Mouse (Mus musculus) C2C12 (cell line): ENCODE data around the gene Il1f10. TPM values are rescaled to one million over a fixed set of nuclear protein-coding genes. Genes with fewer than 3 reads are reported as not detected.

Experiments
- H3K27me3 ChIP-seq: one replicate; pipeline ENCODE4 v1.6.1; 2011; ENCODE audit not compliant: control insufficient read depth, insufficient read depth, insufficient read length
- H3K36me3 ChIP-seq: one replicate; pipeline ENCODE4 v1.6.1; 2011; ENCODE audit not compliant: control insufficient read depth, insufficient read depth
- H3K4me3 ChIP-seq: one replicate; pipeline ENCODE4 v1.5.1; 2011; ENCODE audit warnings: mild to moderate bottlenecking, control low read depth; ENCODE audit not compliant: poor library complexity, insufficient read depth, severe bottlenecking
- H3K79me2 ChIP-seq: one replicate; pipeline ENCODE4 v1.6.1; 2011; ENCODE audit not compliant: control insufficient read depth, insufficient read depth
- H3K79me3 ChIP-seq: one replicate; pipeline ENCODE4 v1.6.1; 2011; ENCODE audit warnings: low read depth, control low read depth
- H3ac ChIP-seq: one replicate; pipeline ENCODE3; 2011; ENCODE audit warnings: low read depth; ENCODE audit not compliant: control insufficient read depth, insufficient read length
- CEBPB ChIP-seq: IDR thresholded peaks from one replicate; pipeline ENCODE4 v1.6.1; 2011; ENCODE audit warnings: low read depth, mild to moderate bottlenecking, control low read depth, moderate library complexity
- CTCF ChIP-seq: IDR thresholded peaks from one replicate; pipeline ENCODE4 v1.5.1; 2011; ENCODE audit not compliant: control insufficient read depth, insufficient read depth, insufficient read length
- FOSL1 ChIP-seq: IDR thresholded peaks from one replicate; pipeline ENCODE4 v1.8.0; 2011; ENCODE audit warnings: mild to moderate bottlenecking, low read length; ENCODE audit not compliant: poor library complexity, insufficient read depth, severe bottlenecking
- MAX ChIP-seq: IDR thresholded peaks from one replicate; pipeline ENCODE4 v1.6.1; 2011; ENCODE audit warnings: mild to moderate bottlenecking, control low read depth
- MYOD1 ChIP-seq: IDR thresholded peaks from one replicate; pipeline ENCODE4 v1.6.1; 2011; ENCODE audit warnings: low read depth; ENCODE audit not compliant: control insufficient read depth, insufficient read length
- MYOG ChIP-seq: IDR thresholded peaks from one replicate; pipeline ENCODE4 v1.6.1; 2011; ENCODE audit not compliant: control insufficient read depth, insufficient read length; ENCODE audit errors: extremely low read depth
- USF1 ChIP-seq: IDR thresholded peaks from one replicate; pipeline ENCODE4 v1.6.1; 2011; ENCODE audit warnings: low read depth, mild to moderate bottlenecking, control low read depth, moderate library complexity
- polyA plus RNA-seq: library from polyadenylated mRNA; unstranded; fragments of >200 nt; fragmentation: generic; extraction: Trizol; gene quantifications from one replicate; pipeline ENCODE4 v1.2.1, GENCODE M21; 2012; ENCODE audit warnings: missing spikeins

The Il1f10 gene
- polyA plus RNA-seq, 1 experiment, result not detected

DNA sequence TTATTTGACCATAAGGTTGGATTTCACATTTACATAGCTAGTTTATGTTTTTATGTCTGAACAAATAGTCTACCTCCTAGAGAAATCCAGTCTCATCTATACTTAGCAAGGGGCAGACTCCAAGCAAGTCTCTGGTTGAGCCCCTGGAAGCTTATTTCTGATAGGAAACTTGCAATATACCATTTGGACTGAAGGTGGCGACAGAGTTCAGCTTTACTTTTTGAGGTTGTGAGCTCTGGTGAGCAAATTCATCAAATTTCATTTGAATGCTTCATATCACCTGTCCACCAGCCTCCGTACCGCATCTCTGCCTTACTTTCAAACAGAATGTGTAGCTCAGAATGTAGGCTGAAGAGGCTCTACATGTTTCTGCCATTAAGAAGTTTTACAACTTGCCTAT is 5.8 kb downstream of the Il1f10 start:
- no peaks in the 10 kb centered on the region for H3K36me3 ChIP-seq
- no peaks in the 10 kb centered on the region for H3K79me2 ChIP-seq
- no peaks in the 10 kb centered on the region for H3K79me3 ChIP-seq
- H3ac ChIP-seq, result no peak overlapping the region
- H3K4me3 ChIP-seq, result no peak overlapping the region
- no peaks in the 10 kb centered on the region for H3K27me3 ChIP-seq
- TF ChIP-seq CTCF (no peak), MAX (no peak), MYOG (no peak), USF1 (no peak), CEBPB (no peak), MYOD1 (no peak), FOSL1 (no peak)

DNA sequence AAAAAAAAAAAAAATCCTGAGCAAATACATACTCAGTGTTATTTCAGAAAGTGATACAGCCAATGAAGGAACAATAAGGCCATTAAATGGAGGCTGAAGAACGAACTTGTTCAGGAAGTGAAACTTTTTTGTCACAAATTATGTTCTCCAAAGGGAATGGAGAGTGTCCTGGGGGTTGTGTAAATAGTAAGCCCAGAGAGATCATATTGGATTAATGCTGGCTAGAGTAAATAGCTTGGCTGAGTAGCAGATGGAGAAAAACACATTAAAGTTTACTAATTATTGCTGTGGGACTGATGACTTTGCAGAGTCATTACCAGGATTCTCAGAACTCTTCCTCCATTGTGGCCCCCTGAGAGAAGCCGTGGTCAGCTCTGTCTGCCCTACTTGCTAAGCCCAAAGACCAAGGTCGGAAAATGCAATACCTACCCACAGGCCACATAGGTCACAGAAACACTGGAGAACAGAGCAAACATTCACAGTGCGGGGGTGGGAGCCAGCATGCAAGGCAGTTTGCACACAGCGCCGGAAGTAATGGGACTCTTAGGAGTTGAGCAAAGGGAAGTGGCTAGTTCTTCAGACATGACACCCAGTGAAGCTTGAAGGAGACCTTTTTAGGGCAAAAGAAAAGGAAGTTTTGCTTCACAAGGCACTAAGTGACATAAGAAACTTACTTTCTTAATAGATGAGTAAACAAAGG is 20.5 kb downstream of the Il1f10 start:
- H3K79me2 ChIP-seq, result no peaks in the 10 kb centered on the region
- H3ac ChIP-seq, result no peak overlapping the region
- no peak for TF ChIP-seq FOSL1
- TF ChIP-seq CTCF, result no peak
- TF ChIP-seq USF1, result no peak
- TF ChIP-seq MYOD1, result no peak
- TF ChIP-seq MYOG, result no peak
- no peak for TF ChIP-seq MAX
- no peak for TF ChIP-seq CEBPB
- H3K79me3 ChIP-seq, result no peaks in the 10 kb centered on the region
- no peaks in the 10 kb centered on the region for H3K36me3 ChIP-seq
- no peak overlapping the region for H3K4me3 ChIP-seq
- no peaks in the 10 kb centered on the region for H3K27me3 ChIP-seq

GRCm38 (mm10) chr2:24316919-24317318 is 25.9 kb downstream of the Il1f10 start:
- H3K4me3 ChIP-seq, result no peak overlapping the region
- H3K27me3 ChIP-seq, result no peaks in the 10 kb centered on the region

GRCm38 (mm10) chr2:24317919-24318598 is 27.1 kb downstream of the Il1f10 start:
- TF ChIP-seq FOSL1 (no peak), CEBPB (no peak), MYOD1 (no peak), CTCF (no peak), MAX (no peak), USF1 (no peak), MYOG (no peak)
- no peak overlapping the region for H3K4me3 ChIP-seq

More at GRCm38 (mm10) chr2:24316919-24317318, 25.9 kb downstream of the Il1f10 start:
- Histone ChIP-seq H3K79me3 (no peaks in the 10 kb centered on the region), H3ac (no peak overlapping the region), H3K79me2 (no peaks in the 10 kb centered on the region), H3K36me3 (no peaks in the 10 kb centered on the region)
- no peak for TF ChIP-seq CEBPB
- TF ChIP-seq CTCF, result no peak
- TF ChIP-seq MYOD1, result no peak
- no peak for TF ChIP-seq MYOG
- no peak for TF ChIP-seq FOSL1
- TF ChIP-seq MAX, result no peak
- no peak for TF ChIP-seq USF1

DNA sequence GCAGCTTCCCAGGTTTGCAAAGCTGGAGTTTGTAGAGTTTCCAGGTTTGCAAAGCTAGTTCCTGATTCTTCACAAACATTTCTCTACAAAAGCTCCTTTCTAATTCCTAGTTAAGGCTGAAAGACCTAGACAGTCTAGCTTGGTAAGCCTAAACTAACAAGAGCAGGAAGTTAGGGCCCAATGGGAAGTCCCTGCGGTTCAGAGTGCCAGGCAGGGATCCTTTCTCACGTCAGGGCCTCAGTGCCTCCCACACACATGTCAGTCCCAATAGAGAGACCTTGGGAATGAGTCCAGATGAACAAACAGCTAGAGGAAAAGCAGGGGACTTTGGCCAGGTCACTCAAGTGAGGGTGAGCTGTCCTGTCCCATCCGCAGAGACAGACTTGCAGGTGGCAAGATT is 44.3 kb downstream of the Il1f10 start:
- Histone ChIP-seq H3K4me3 (no peak overlapping the region), H3K36me3 (no peaks in the 10 kb centered on the region), H3K79me2 (no peaks in the 10 kb centered on the region), H3ac (no peak overlapping the region), H3K79me3 (no peaks in the 10 kb centered on the region), H3K27me3 (no peaks in the 10 kb centered on the region)
- TF ChIP-seq FOSL1 (no peak), MAX (no peak), MYOG (no peak), CEBPB (no peak), CTCF (no peak), MYOD1 (no peak), USF1 (no peak)

More at GRCm38 (mm10) chr2:24317919-24318598, 27.1 kb downstream of the Il1f10 start:
- Histone ChIP-seq H3K36me3 (no peaks in the 10 kb centered on the region), H3K79me3 (no peaks in the 10 kb centered on the region), H3ac (no peak overlapping the region), H3K79me2 (no peaks in the 10 kb centered on the region), H3K27me3 (no peaks in the 10 kb centered on the region)
